Mouse (Mus musculus) forebrain, embryonic 12.5 days (tissue): ENCODE measurements at regions not wholly inside any gene's neighbourhood (a gene's known extent, or its start where the extent isn't known, plus 50 kb on each side); places are given as distances from the start of the nearest gene placed in this dataset.

Experiments used
- ATAC-seq: fragments of 200-750 bp; cut with Nextera tagmentation; 2 replicates; pipeline ENCODE4 v1.8.0; 2017; ENCODE audit warnings: moderate TSS enrichment; ENCODE audit not compliant: low FRiP score
- H3K27ac ChIP-seq: fragments of 300-500 bp; sonication (generic); 2 replicates; pipeline ENCODE4 v1.5.1; 2016; ENCODE audit warnings: mild to moderate bottlenecking
- H3K27me3 ChIP-seq: fragments of 300-500 bp; sonication (generic); 2 replicates; pipeline ENCODE4 v1.6.1; 2016; ENCODE audit warnings: mild to moderate bottlenecking
- H3K36me3 ChIP-seq: fragments of 300-500 bp; sonication (generic); replicated peaks from 2 replicates; pipeline ENCODE4 v1.6.1; 2016; ENCODE audit warnings: mild to moderate bottlenecking
- H3K4me1 ChIP-seq: fragments of 300-500 bp; sonication (generic); 2 replicates; pipeline ENCODE4 v1.6.1; 2016
- H3K4me2 ChIP-seq: fragments of 300-500 bp; sonication (generic); 2 replicates; pipeline ENCODE4 v1.6.1; 2016; ENCODE audit warnings: mild to moderate bottlenecking, moderate library complexity
- H3K4me3 ChIP-seq: fragments of 300-500 bp; sonication (generic); replicated peaks from 2 replicates; pipeline ENCODE4 v1.5.1; 2016; ENCODE audit warnings: mild to moderate bottlenecking
- H3K9ac ChIP-seq: fragments of 300-500 bp; sonication (generic); 2 replicates; pipeline ENCODE4 v1.6.1; 2016; ENCODE audit warnings: mild to moderate bottlenecking
- H3K9me3 ChIP-seq: fragments of 300-500 bp; sonication (generic); 2 replicates; pipeline ENCODE4 v1.6.1; 2016
- WGBS: fragments of 180-500 bp; shearing (Covaris S2); methylation state at CpG from one replicate; pipeline ENCODE4 v1.1.7; 2016; 5-methylcytosine and 5-hydroxymethylcytosine counted together

GRCm38 (mm10) chr16:42808864-42809263, 66.8 kb upstream of the Zbtb20 start:
- Histone ChIP-seq H3K4me1 (no peaks in the 10 kb centered on the region), H3K9me3 (no peaks in the 10 kb centered on the region), H3K4me3 (no peak overlapping the region), H3K9ac (no peak overlapping the region), H3K27ac (no peak overlapping the region), H3K4me2 (no peak overlapping the region), H3K27me3 (no peaks in the 10 kb centered on the region), H3K36me3 (no peaks in the 10 kb centered on the region)
- WGBS = 84% methylated on average over 6 of the region's 6 CpGs
- no peak for ATAC-seq

- Histone ChIP-seq H3K4me2 (no peak overlapping the region), H3K4me1 (no peaks in the 10 kb centered on the region), H3K27ac (no peak overlapping the region), H3K9me3 (no peaks in the 10 kb centered on the region), H3K27me3 (no peaks in the 10 kb centered on the region), H3K9ac (no peak overlapping the region), H3K36me3 (no peaks in the 10 kb centered on the region), H3K4me3 (no peak overlapping the region)
- ATAC-seq = no peak
- WGBS = 84% methylated on average over 2 of the region's 2 CpGs
Observed at GRCm38 (mm10) chr16:42807536-42807935, 68.1 kb upstream of the Zbtb20 start.

GRCm38 (mm10) chr16:42803609-42804008, 72.1 kb upstream of the Zbtb20 start:
- H3K4me3 ChIP-seq = no peak overlapping the region
- WGBS = 59% methylated on average over 1 of the region's 1 CpGs

GRCm38 (mm10) chr16:42792571-42792970, 83.1 kb upstream of the Zbtb20 start:
- H3K27ac ChIP-seq = no peak overlapping the region
- no peak for ATAC-seq
- no peak overlapping the region for H3K4me2 ChIP-seq
- H3K36me3 ChIP-seq = no peaks in the 10 kb centered on the region
- no peaks in the 10 kb centered on the region for H3K27me3 ChIP-seq
- H3K4me1 ChIP-seq = no peaks in the 10 kb centered on the region
- H3K9ac ChIP-seq = no peak overlapping the region
- H3K9me3 ChIP-seq = no peaks in the 10 kb centered on the region
- H3K4me3 ChIP-seq = no peak overlapping the region
- WGBS = 74% methylated on average over 2 of the region's 2 CpGs

More at GRCm38 (mm10) chr16:42803609-42804008, 72.1 kb upstream of the Zbtb20 start:
- Histone ChIP-seq H3K9ac (no peak overlapping the region), H3K27ac (no peak overlapping the region), H3K4me1 (no peaks in the 10 kb centered on the region), H3K4me2 (no peak overlapping the region), H3K9me3 (no peaks in the 10 kb centered on the region), H3K36me3 (no peaks in the 10 kb centered on the region), H3K27me3 (no peaks in the 10 kb centered on the region)
- ATAC-seq = no peak

GRCm38 (mm10) chr16:42784712-42785111, 91.0 kb upstream of the Zbtb20 start:
- no peak for ATAC-seq
- Histone ChIP-seq H3K36me3 (no peaks in the 10 kb centered on the region), H3K27ac (no peak overlapping the region), H3K4me2 (no peak overlapping the region), H3K27me3 (no peaks in the 10 kb centered on the region), H3K4me3 (no peak overlapping the region), H3K4me1 (peaks cover 16% of the 10 kb centered on the region), H3K9me3 (no peaks in the 10 kb centered on the region), H3K9ac (no peak overlapping the region)
- 40% methylated on average over 4 of the region's 4 CpGs for WGBS

GRCm38 (mm10) chr16:42784031-42784430, 91.7 kb upstream of the Zbtb20 start:
- WGBS = 68% methylated on average over 4 of the region's 4 CpGs
- Histone ChIP-seq H3K27me3 (no peaks in the 10 kb centered on the region), H3K9me3 (no peaks in the 10 kb centered on the region), H3K4me1 (peaks cover 16% of the 10 kb centered on the region), H3K27ac (no peak overlapping the region), H3K36me3 (no peaks in the 10 kb centered on the region), H3K4me2 (no peak overlapping the region), H3K4me3 (no peak overlapping the region), H3K9ac (no peak overlapping the region)
- no peak for ATAC-seq

- Histone ChIP-seq H3K4me2 (peak overlapping the region; percentile 13; the same call in 1 of the 2 replicates), H3K4me1 (peaks cover 16% of the 10 kb centered on the region), H3K27ac (peak overlapping the region; percentile 68), H3K27me3 (no peaks in the 10 kb centered on the region), H3K9ac (no peak overlapping the region), H3K4me3 (no peak overlapping the region), H3K9me3 (no peaks in the 10 kb centered on the region), H3K36me3 (no peaks in the 10 kb centered on the region)
- peak; percentile 88 for ATAC-seq
- 2% methylated on average over 5 of the region's 5 CpGs for WGBS
Observed at GRCm38 (mm10) chr16:42782091-42782679, 93.5 kb upstream of the Zbtb20 start.

GRCm38 (mm10) chr16:42781096-42782071, 94.3 kb upstream of the Zbtb20 start:
- no peaks in the 10 kb centered on the region for H3K27me3 ChIP-seq
- 6% methylated on average over 12 of the region's 12 CpGs for WGBS
- H3K9me3 ChIP-seq = no peaks in the 10 kb centered on the region
- H3K4me3 ChIP-seq = no peak overlapping the region
- no peaks in the 10 kb centered on the region for H3K36me3 ChIP-seq
- H3K4me1 ChIP-seq = peaks cover 16% of the 10 kb centered on the region
- no peak overlapping the region for H3K4me2 ChIP-seq
- H3K27ac ChIP-seq = peak overlapping the region; percentile 68
- peak; percentile 72 for ATAC-seq
- H3K9ac ChIP-seq = no peak overlapping the region

GRCm38 (mm10) chr16:42779957-42780356, 95.7 kb upstream of the Zbtb20 start:
- WGBS = 94% methylated on average over 3 of the region's 3 CpGs
- Histone ChIP-seq H3K27ac (no peak overlapping the region), H3K27me3 (no peaks in the 10 kb centered on the region), H3K36me3 (no peaks in the 10 kb centered on the region), H3K4me3 (no peak overlapping the region), H3K9me3 (no peaks in the 10 kb centered on the region), H3K9ac (no peak overlapping the region), H3K4me2 (no peak overlapping the region), H3K4me1 (peaks cover 16% of the 10 kb centered on the region)
- no peak for ATAC-seq

- no peak overlapping the region for H3K27ac ChIP-seq
- no peak overlapping the region for H3K4me2 ChIP-seq
- WGBS = 84% methylated on average over 2 of the region's 2 CpGs
- no peak overlapping the region for H3K4me3 ChIP-seq
- no peaks in the 10 kb centered on the region for H3K4me1 ChIP-seq
- H3K9ac ChIP-seq = no peak overlapping the region
- no peaks in the 10 kb centered on the region for H3K9me3 ChIP-seq
- no peaks in the 10 kb centered on the region for H3K27me3 ChIP-seq
- no peak for ATAC-seq
- H3K36me3 ChIP-seq = no peaks in the 10 kb centered on the region
Observed at GRCm38 (mm10) chr16:42772640-42773039, 103.0 kb upstream of the Zbtb20 start.

GRCm38 (mm10) chr16:42770199-42770598, 105.5 kb upstream of the Zbtb20 start:
- H3K4me1 ChIP-seq = no peaks in the 10 kb centered on the region
- no peak overlapping the region for H3K4me3 ChIP-seq
- H3K27me3 ChIP-seq = no peaks in the 10 kb centered on the region
- ATAC-seq = no peak
- no peaks in the 10 kb centered on the region for H3K9me3 ChIP-seq
- H3K9ac ChIP-seq = no peak overlapping the region
- no peak overlapping the region for H3K4me2 ChIP-seq
- H3K36me3 ChIP-seq = no peaks in the 10 kb centered on the region
- no peak overlapping the region for H3K27ac ChIP-seq
- 63% methylated on average over 1 of the region's 1 CpGs for WGBS

- H3K9ac ChIP-seq = no peak overlapping the region
- no peaks in the 10 kb centered on the region for H3K36me3 ChIP-seq
- no peak overlapping the region for H3K27ac ChIP-seq
- peaks cover 12% of the 10 kb centered on the region for H3K4me1 ChIP-seq
- H3K27me3 ChIP-seq = no peaks in the 10 kb centered on the region
- ATAC-seq = no peak
- no peaks in the 10 kb centered on the region for H3K9me3 ChIP-seq
- no peak overlapping the region for H3K4me3 ChIP-seq
- no peak overlapping the region for H3K4me2 ChIP-seq
- WGBS = 87% methylated on average over 5 of the region's 5 CpGs
Observed at GRCm38 (mm10) chr16:42748681-42749080, 127.0 kb upstream of the Zbtb20 start.
